Mouse (Mus musculus) neural tube, embryonic 15.5 days (tissue): ENCODE measurements around the gene Fgfr2. TPM values are rescaled to one million over a fixed set of nuclear protein-coding genes. Genes with fewer than 3 reads are reported as not detected.

ENCODE experiments used
- ATAC-seq: fragments of 200-750 bp; cut with Nextera tagmentation; 2 replicates; pipeline ENCODE4 v1.8.0; 2017; ENCODE audit warnings: mild to moderate bottlenecking, moderate TSS enrichment, moderate library complexity; ENCODE audit not compliant: low FRiP score
- H3K27ac ChIP-seq: fragments of 300-500 bp; sonication (generic); replicated peaks from 2 replicates; pipeline ENCODE4 v1.5.1; 2015; ENCODE audit warnings: mild to moderate bottlenecking, inconsistent platforms
- H3K27me3 ChIP-seq: fragments of 300-500 bp; sonication (generic); replicated peaks from 2 replicates; pipeline ENCODE4 v1.6.1; 2015; ENCODE audit warnings: inconsistent platforms
- H3K36me3 ChIP-seq: fragments of 300-500 bp; sonication (generic); 2 replicates; pipeline ENCODE4 v1.6.1; 2015; ENCODE audit warnings: inconsistent platforms
- H3K4me1 ChIP-seq: fragments of 300-500 bp; sonication (generic); 2 replicates; pipeline ENCODE4 v1.6.1; 2015; ENCODE audit warnings: inconsistent platforms
- H3K4me2 ChIP-seq: fragments of 300-500 bp; sonication (generic); 2 replicates; pipeline ENCODE4 v1.6.1; 2015; ENCODE audit warnings: inconsistent platforms, mild to moderate bottlenecking, moderate library complexity
- H3K4me3 ChIP-seq: fragments of 300-500 bp; sonication (generic); replicated peaks from 2 replicates; pipeline ENCODE4 v1.5.1; 2015; ENCODE audit warnings: mild to moderate bottlenecking, inconsistent platforms
- H3K9ac ChIP-seq: fragments of 300-500 bp; sonication (generic); replicated peaks from 2 replicates; pipeline ENCODE4 v1.6.1; 2015; ENCODE audit warnings: mild to moderate bottlenecking, inconsistent platforms
- H3K9me3 ChIP-seq: fragments of 300-500 bp; sonication (generic); replicated peaks from 2 replicates; pipeline ENCODE4 v1.6.1; 2016; ENCODE audit warnings: inconsistent platforms
- WGBS: fragments of 180-500 bp; shearing (Covaris S2); methylation state at CpG from one replicate; pipeline ENCODE4 v1.1.7; 2015; ENCODE audit warnings: mixed read lengths; 5-methylcytosine and 5-hydroxymethylcytosine counted together
- polyA plus RNA-seq: library from polyadenylated mRNA; unstranded; fragments of >200 nt; fragmentation: Nextera tagmentation; extraction: Ambion mirVana; gene quantifications from 2 replicates; pipeline ENCODE4 v1.2.1, GENCODE M21; 2015

Gene Fgfr2
- polyA plus RNA-seq, 1 experiment from 2014 or later, result 21.2 TPM

DNA sequence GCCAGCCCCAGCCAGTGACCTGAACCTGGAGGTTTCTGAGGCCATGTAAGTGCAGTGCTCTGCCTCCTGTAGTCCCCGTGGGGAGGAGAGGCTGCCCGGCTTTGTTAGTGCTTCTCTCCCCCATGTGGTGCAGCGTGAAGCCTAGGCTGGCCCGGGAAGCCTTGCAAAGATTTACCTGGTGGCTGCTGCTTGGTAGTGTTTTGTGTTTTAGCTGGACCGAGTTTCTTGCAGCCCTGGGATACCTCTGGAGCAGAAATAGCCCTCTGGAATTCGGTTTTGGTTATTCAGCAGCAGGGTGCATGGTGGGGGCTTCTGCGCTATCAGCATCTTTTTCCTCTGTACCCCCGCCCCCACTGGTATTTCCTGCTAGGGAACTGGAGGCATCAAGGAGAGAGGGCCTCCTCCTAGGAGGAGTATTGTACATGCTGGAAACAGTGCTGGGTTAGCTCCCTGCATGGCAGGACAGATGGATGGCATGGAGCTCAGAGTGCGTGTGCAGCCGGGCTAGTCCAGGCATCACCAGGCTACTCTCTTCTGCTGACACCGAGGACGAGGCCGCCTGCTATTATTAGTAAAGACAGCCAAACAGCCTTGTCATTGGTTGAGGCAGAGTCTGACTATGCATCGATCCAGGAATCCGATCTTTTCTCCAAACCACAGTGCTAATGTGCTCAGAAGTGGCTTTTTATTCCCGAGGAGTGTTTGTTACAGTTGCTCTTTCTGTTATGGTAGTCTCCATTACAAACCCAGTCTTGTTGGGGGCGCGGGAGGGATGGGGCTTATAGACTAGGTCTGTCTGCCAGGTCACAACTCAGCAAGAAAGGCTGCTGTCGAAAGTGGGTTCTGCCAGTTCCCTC, 2430.0 kb downstream of the Fgfr2 start:
- WGBS, result 3% methylated on average over 19 of the region's 19 CpGs
- no peaks in the 10 kb centered on the region for H3K36me3 ChIP-seq
- H3K4me3 ChIP-seq, result peak overlapping the region; percentile 88
- ATAC-seq, result peak; percentile 71
- peak overlapping the region; percentile 72 for H3K4me2 ChIP-seq
- no peaks in the 10 kb centered on the region for H3K27me3 ChIP-seq
- H3K4me1 ChIP-seq, result peaks cover 55% of the 10 kb centered on the region
- H3K27ac ChIP-seq, result peak overlapping the region; percentile 99
- no peaks in the 10 kb centered on the region for H3K9me3 ChIP-seq
- peak overlapping the region; percentile 98 for H3K9ac ChIP-seq

GRCm38 (mm10) chr7:130692392-130692942, 2430.7 kb downstream of the Fgfr2 start:
- no peaks in the 10 kb centered on the region for H3K9me3 ChIP-seq
- H3K4me3 ChIP-seq, result peak overlapping the region; percentile 88
- ATAC-seq, result peak; percentile 91
- 1% methylated on average over 39 of the region's 39 CpGs for WGBS
- H3K36me3 ChIP-seq, result no peaks in the 10 kb centered on the region
- no peaks in the 10 kb centered on the region for H3K27me3 ChIP-seq
- peak overlapping the region; percentile 72 for H3K4me2 ChIP-seq
- H3K9ac ChIP-seq, result peak overlapping the region; percentile 98
- peaks cover 50% of the 10 kb centered on the region for H3K4me1 ChIP-seq
- H3K27ac ChIP-seq, result peak overlapping the region; percentile 99

GRCm38 (mm10) chr7:130691931-130692330, 2431.2 kb downstream of the Fgfr2 start:
- peaks cover 48% of the 10 kb centered on the region for H3K4me1 ChIP-seq
- 0 out of 2 replicates have a peak, but pooled peaks have one; percentile 1 for ATAC-seq
- no peaks in the 10 kb centered on the region for H3K9me3 ChIP-seq
- H3K9ac ChIP-seq, result 0 out of 2 replicates have a peak overlapping the region, but pooled peaks have one; percentile 26
- peak overlapping the region; percentile 72 for H3K4me2 ChIP-seq
- H3K4me3 ChIP-seq, result peak overlapping the region; percentile 88
- 58% methylated on average over 2 of the region's 2 CpGs for WGBS
- H3K27me3 ChIP-seq, result no peaks in the 10 kb centered on the region
- peak overlapping the region; percentile 99 for H3K27ac ChIP-seq
- H3K36me3 ChIP-seq, result no peaks in the 10 kb centered on the region

GRCm38 (mm10) chr7:130690869-130691268, 2432.3 kb downstream of the Fgfr2 start:
- Histone ChIP-seq H3K36me3 (no peaks in the 10 kb centered on the region), H3K4me2 (no peak overlapping the region), H3K27ac (no peak overlapping the region), H3K4me3 (no peak overlapping the region), H3K4me1 (peaks cover 38% of the 10 kb centered on the region), H3K9ac (no peak overlapping the region), H3K9me3 (no peaks in the 10 kb centered on the region), H3K27me3 (no peaks in the 10 kb centered on the region)
- no peak for ATAC-seq
- WGBS, result 88% methylated on average over 6 of the region's 6 CpGs

- peaks cover 16% of the 10 kb centered on the region for H3K4me1 ChIP-seq
- no peak for ATAC-seq
- WGBS, result 87% methylated on average over 4 of the region's 4 CpGs
- H3K4me2 ChIP-seq, result no peak overlapping the region
- H3K9me3 ChIP-seq, result no peaks in the 10 kb centered on the region
- H3K9ac ChIP-seq, result no peak overlapping the region
- H3K36me3 ChIP-seq, result no peaks in the 10 kb centered on the region
- no peak overlapping the region for H3K27ac ChIP-seq
- H3K4me3 ChIP-seq, result no peak overlapping the region
- H3K27me3 ChIP-seq, result no peaks in the 10 kb centered on the region
Observed at GRCm38 (mm10) chr7:130688601-130689000, 2434.5 kb downstream of the Fgfr2 start.

DNA sequence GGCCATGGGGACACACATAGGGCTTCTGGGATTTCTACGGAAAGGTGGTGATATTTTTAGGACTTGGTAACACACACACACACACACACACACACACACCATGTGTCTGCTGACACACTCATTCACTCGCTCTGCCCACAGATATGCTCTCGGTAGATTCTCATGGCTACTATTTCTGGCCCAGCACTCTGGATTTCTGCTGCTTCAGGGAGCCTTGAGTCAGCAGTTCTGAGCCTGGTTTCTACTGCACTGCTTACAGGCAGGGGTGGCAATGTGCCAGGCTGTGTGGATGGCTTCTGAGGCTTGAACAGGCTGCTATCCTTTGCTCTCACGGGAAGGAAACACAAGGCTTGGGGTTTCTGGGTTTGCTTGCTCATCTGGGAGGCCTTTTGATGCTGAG, 2441.4 kb downstream of the Fgfr2 start:
- Histone ChIP-seq H3K4me2 (no peak overlapping the region), H3K9ac (no peak overlapping the region), H3K9me3 (no peaks in the 10 kb centered on the region), H3K36me3 (no peaks in the 10 kb centered on the region), H3K4me3 (no peak overlapping the region), H3K4me1 (peaks cover 21% of the 10 kb centered on the region), H3K27ac (no peak overlapping the region), H3K27me3 (no peaks in the 10 kb centered on the region)
- no peak for ATAC-seq
- 62% methylated on average over 4 of the region's 4 CpGs for WGBS

DNA sequence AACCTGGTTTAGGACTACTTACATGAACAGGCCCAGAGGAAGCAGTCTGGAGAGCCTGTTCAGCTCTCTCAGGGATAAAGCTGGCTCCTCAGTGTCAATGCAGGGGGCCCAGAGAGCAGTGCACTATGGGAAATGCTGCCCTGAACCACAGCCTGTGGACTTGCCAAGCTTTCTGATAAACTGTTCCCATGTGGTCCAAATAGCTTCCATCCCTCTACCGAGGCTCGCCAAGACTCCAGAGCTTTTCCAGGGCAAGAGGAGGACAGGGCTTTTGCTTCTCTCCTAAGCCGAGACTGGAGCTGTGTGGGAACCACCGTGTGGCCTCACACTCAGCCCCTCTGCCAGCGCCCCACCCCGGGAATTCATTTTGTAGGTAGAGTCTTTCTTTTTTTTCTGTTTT, 2444.7 kb downstream of the Fgfr2 start:
- no peak overlapping the region for H3K9ac ChIP-seq
- WGBS, result 69% methylated on average over 6 of the region's 6 CpGs
- ATAC-seq, result no peak
- no peak overlapping the region for H3K4me2 ChIP-seq
- no peaks in the 10 kb centered on the region for H3K9me3 ChIP-seq
- H3K27ac ChIP-seq, result no peak overlapping the region
- H3K27me3 ChIP-seq, result no peaks in the 10 kb centered on the region
- peaks cover 25% of the 10 kb centered on the region for H3K4me1 ChIP-seq
- no peak overlapping the region for H3K4me3 ChIP-seq
- H3K36me3 ChIP-seq, result no peaks in the 10 kb centered on the region

GRCm38 (mm10) chr7:130677541-130678274, 2445.4 kb downstream of the Fgfr2 start:
- Histone ChIP-seq H3K9ac (no peak overlapping the region), H3K4me3 (no peak overlapping the region), H3K27me3 (no peaks in the 10 kb centered on the region), H3K4me2 (no peak overlapping the region), H3K4me1 (peaks cover 26% of the 10 kb centered on the region), H3K27ac (peak overlapping the region; percentile 60), H3K9me3 (no peaks in the 10 kb centered on the region), H3K36me3 (no peaks in the 10 kb centered on the region)
- WGBS, result 49% methylated on average over 12 of the region's 12 CpGs
- no peak for ATAC-seq

DNA sequence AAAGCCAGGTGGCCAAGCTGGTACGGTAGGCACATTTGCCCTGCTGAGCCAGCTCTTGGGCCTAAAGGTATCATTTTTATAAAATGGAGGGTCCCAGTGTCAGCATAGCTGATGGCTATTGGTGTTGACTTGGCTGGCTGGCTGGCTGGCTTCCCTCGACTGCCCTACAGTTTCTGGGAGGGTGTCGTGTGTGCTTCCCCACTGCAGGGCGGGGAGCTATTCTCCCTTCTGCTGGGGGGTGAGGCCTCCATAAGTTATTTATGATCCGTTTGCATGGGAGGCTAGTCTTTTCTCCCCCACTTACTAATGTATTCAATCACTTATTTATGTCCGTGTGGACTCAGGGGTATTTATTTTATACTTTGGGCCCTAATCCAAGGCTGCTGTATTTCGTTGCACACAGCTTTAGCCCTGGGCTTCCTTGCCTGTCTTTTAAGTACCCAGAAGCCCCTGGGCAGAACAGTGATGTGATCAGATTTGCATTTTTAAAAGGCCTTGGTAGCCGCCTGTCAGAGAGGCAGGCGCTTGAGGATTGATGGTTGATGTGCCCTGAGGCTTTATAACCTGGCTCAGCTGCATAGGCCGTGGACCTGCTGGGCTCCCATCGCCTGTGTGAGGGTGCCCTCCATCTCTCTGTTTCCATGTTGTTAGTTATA, 2446.1 kb downstream of the Fgfr2 start:
- Histone ChIP-seq H3K27ac (peak overlapping the region; percentile 60), H3K36me3 (no peaks in the 10 kb centered on the region), H3K4me2 (no peak overlapping the region), H3K4me1 (peaks cover 25% of the 10 kb centered on the region), H3K9me3 (no peaks in the 10 kb centered on the region), H3K27me3 (no peaks in the 10 kb centered on the region), H3K9ac (no peak overlapping the region), H3K4me3 (no peak overlapping the region)
- no peak for ATAC-seq
- 27% methylated on average over 11 of the region's 11 CpGs for WGBS

GRCm38 (mm10) chr7:130674526-130674925, 2448.6 kb downstream of the Fgfr2 start:
- Histone ChIP-seq H3K9me3 (no peaks in the 10 kb centered on the region), H3K27me3 (no peaks in the 10 kb centered on the region), H3K36me3 (no peaks in the 10 kb centered on the region), H3K4me3 (no peak overlapping the region), H3K9ac (no peak overlapping the region), H3K27ac (no peak overlapping the region), H3K4me2 (no peak overlapping the region), H3K4me1 (peaks cover 39% of the 10 kb centered on the region)
- ATAC-seq, result no peak
- 59% methylated on average over 9 of the region's 9 CpGs for WGBS
